Comparison of ENCODE assay signal across 19 mouse cellular contexts in genomic region chr12:76889404-76890184, GRCm38 (mm10).
DNase-seq lines count a peak whose midpoint lies in the region; ATAC-seq and TF ChIP-seq lines count a peak whose summit lies in the region.
"Had no signal": no experiment of that assay in that cellular context is flagged by ENCODE, and none has a peak within 500 bp of the region (broad histone marks: within the 10 kb centered on the region; RNA-seq: fewer than 3 reads in every experiment).

No protein-coding gene starts in this region.

- intact Hi-C loops in heart, adult 2 months (cut with DNase I): no loop called here
- intact Hi-C loops in heart, postnatal 36 days (cut with DNase I): loop anchor here (5.0 kb wide), 1 partner anchor 33 kb away; no protein-coding TSS in a partner anchor

- TF ChIP-seq EP300 in heart, adult 2 months (IDR thresholded peaks at IDR 0.05; ENCODE audit: insufficient read depth, low read depth, low read length): no peak
- no peak for TF ChIP-seq EP300 in CH12.LX (IDR thresholded peaks at IDR 0.05; ENCODE audit: low read length)

- in situ Hi-C loops in CH12.LX (cut with MboI; ENCODE audit: low pct_ligation_motif_present, low pct_unique_long_range_greater_than_20kb, low sequenced_read_pairs): no loop called here

- no peaks in the 10 kb centered on the region for H3K27me3 ChIP-seq in heart, adult 2 months (ENCODE audit: control insufficient read depth, insufficient read depth, low read length)
- H3K27me3 ChIP-seq in CH12.LX (replicated peaks): no peaks in the 10 kb centered on the region
- no peaks in the 10 kb centered on the region for H3K27me3 ChIP-seq in intestine, embryonic 15.5 days (replicated peaks)
- H3K27me3 ChIP-seq in heart, embryonic 12.5 days (replicated peaks): no peaks in the 10 kb centered on the region
- H3K27me3 ChIP-seq: forebrain, embryonic 15.5 days; heart, embryonic 15.5 days; liver, embryonic 15.5 days; midbrain, embryonic 15.5 days; neural tube, embryonic 12.5 days had no signal

- no peaks in the 10 kb centered on the region for H3K79me2 ChIP-seq in heart, adult 2 months (replicated peaks; ENCODE audit: control insufficient read depth, insufficient read depth, low read length)
- no peaks in the 10 kb centered on the region for H3K79me2 ChIP-seq in CH12.LX (replicated peaks; ENCODE audit: control insufficient read depth, extremely low read depth, insufficient read depth, poor library complexity, severe bottlenecking)

- no peaks in the 10 kb centered on the region for H3K36me3 ChIP-seq in heart, adult 2 months (ENCODE audit: control insufficient read depth, insufficient read depth, low read length)
- peaks cover 15 to 64% of the 10 kb centered on the region in 2 experiments for H3K36me3 ChIP-seq in CH12.LX (replicated peaks in 1 of 2; ENCODE audit: control insufficient read depth in 1 of 2, insufficient read depth in 1 of 2, low read length in 1 of 2)
- no peaks in the 10 kb centered on the region for H3K36me3 ChIP-seq in intestine, embryonic 15.5 days
- H3K36me3 ChIP-seq in heart, embryonic 12.5 days: peaks cover 26% of the 10 kb centered on the region
- H3K36me3 ChIP-seq: heart, embryonic 15.5 days had no signal

- H3K9me3 ChIP-seq in CH12.LX (replicated peaks; ENCODE audit: low read length): no peaks in the 10 kb centered on the region
- no peaks in the 10 kb centered on the region for H3K9me3 ChIP-seq in intestine, embryonic 15.5 days
- no peaks in the 10 kb centered on the region for H3K9me3 ChIP-seq in heart, embryonic 12.5 days (replicated peaks)
- H3K9me3 ChIP-seq: forebrain, embryonic 15.5 days; heart, embryonic 15.5 days; liver, embryonic 15.5 days; midbrain, embryonic 15.5 days; neural tube, embryonic 12.5 days had no signal

- no peak overlapping the region for H3K9ac ChIP-seq in heart, adult 2 months (ENCODE audit: low read depth, low read length)
- no peak overlapping the region for H3K9ac ChIP-seq in CH12.LX (ENCODE audit: insufficient read depth, low read depth)
- H3K9ac ChIP-seq in intestine, embryonic 15.5 days: no peak overlapping the region
- H3K9ac ChIP-seq in heart, embryonic 12.5 days: no peak overlapping the region
- H3K9ac ChIP-seq: forebrain, embryonic 15.5 days; heart, embryonic 15.5 days; hindbrain, embryonic 14.5 days; liver, embryonic 15.5 days; midbrain, embryonic 15.5 days; neural tube, embryonic 12.5 days had no signal

- DNase-seq in heart, adult 2 months: no peak
- no peak for DNase-seq in heart, postnatal 36 days
- DNase-seq in CH12.LX (ENCODE audit: extremely low read depth): peak; percentile 49
- DNase-seq in naive thymus-derived CD4-positive, alpha-beta T cell, adult 2 months (ENCODE audit: low read depth): peak; percentile 27
- no peak for DNase-seq in frontal cortex, postnatal 36 days (ENCODE audit: low spot score in 2 of 2)
- DNase-seq in frontal cortex, postnatal 10 days (ENCODE audit: low spot score in 2 of 2): no peak
- DNase-seq: cerebellum, adult 2 months; embryo, embryonic 11 days; gastrocnemius, postnatal 14 days; kidney, adult 9 months had no signal

- dilution Hi-C loops in CH12.LX (cut with MboI; ENCODE audit: extremely low pct_ligation_motif_present, extremely low pct_unique_long_range_greater_than_20kb, low sequenced_read_pairs): no loop called here

- no peak overlapping the region for H3K4me3 ChIP-seq in heart, adult 2 months
- no peak overlapping the region for H3K4me3 ChIP-seq in CH12.LX (replicated peaks in 1 of 3; ENCODE audit: low read depth in 2 of 3, low read length in 2 of 3, poor library complexity in 1 of 3)
- no peak overlapping the region for H3K4me3 ChIP-seq in intestine, embryonic 15.5 days (replicated peaks)
- no peak overlapping the region for H3K4me3 ChIP-seq in heart, embryonic 12.5 days
- H3K4me3 ChIP-seq: forebrain, embryonic 15.5 days; heart, embryonic 15.5 days; liver, embryonic 15.5 days; midbrain, embryonic 15.5 days; neural tube, embryonic 12.5 days had no signal

- 0 out of 2 replicates have a peak, but pooled peaks have one; percentile 40 for ATAC-seq in intestine, embryonic 15.5 days
- no peak for ATAC-seq in heart, embryonic 12.5 days (ENCODE audit: insufficient number of reproducible peaks, low FRiP score)
- ATAC-seq: forebrain, embryonic 15.5 days; midbrain, embryonic 15.5 days had no signal

- TF ChIP-seq POLR2A in heart, adult 2 months (IDR thresholded peaks at IDR 0.05; ENCODE audit: insufficient read depth, low read depth, low read length): no peak
- no peak for TF ChIP-seq POLR2A in CH12.LX (IDR thresholded peaks at IDR 0.05; ENCODE audit: low read depth, low read length)

- no peak overlapping the region for H3K4me2 ChIP-seq in CH12.LX (ENCODE audit: insufficient read depth, low read depth, poor library complexity, severe bottlenecking)
- no peak overlapping the region for H3K4me2 ChIP-seq in intestine, embryonic 15.5 days (replicated peaks)
- no peak overlapping the region for H3K4me2 ChIP-seq in heart, embryonic 12.5 days
- H3K4me2 ChIP-seq: forebrain, embryonic 15.5 days; heart, embryonic 15.5 days; hindbrain, embryonic 14.5 days; liver, embryonic 15.5 days; midbrain, embryonic 15.5 days; neural tube, embryonic 12.5 days had no signal

- H3K4me1 ChIP-seq in heart, adult 2 months (ENCODE audit: control insufficient read depth, insufficient read depth, low read length): peaks cover 3% of the 10 kb centered on the region
- H3K4me1 ChIP-seq in CH12.LX (ENCODE audit: control insufficient read depth in 1 of 2, insufficient read depth in 2 of 2): peaks cover 5 to 20% of the 10 kb centered on the region in 2 experiments; a peak in 3 of 4 replicates
- H3K4me1 ChIP-seq in intestine, embryonic 15.5 days (replicated peaks): no peaks in the 10 kb centered on the region
- H3K4me1 ChIP-seq in heart, embryonic 12.5 days (replicated peaks): peaks cover 22% of the 10 kb centered on the region
- H3K4me1 ChIP-seq: forebrain, embryonic 15.5 days; midbrain, embryonic 15.5 days; neural tube, embryonic 12.5 days had no signal

- 94% methylated on average over 11 of the region's 11 CpGs for WGBS in heart, adult 2 months
- 90% methylated on average over 11 of the region's 11 CpGs for WGBS in intestine, embryonic 15.5 days
- WGBS in heart, embryonic 12.5 days: 86% methylated on average over 11 of the region's 11 CpGs

- TF ChIP-seq CTCF in heart, adult 2 months (IDR thresholded peaks at IDR 0.05): peak; percentile 33
- TF ChIP-seq CTCF in CH12.LX (conservative IDR thresholded peaks at IDR 0.05 in 1 of 2, IDR thresholded peaks at IDR 0.05 in 1 of 2; ENCODE audit: low read depth in 2 of 2, low read length in 2 of 2): no peak

- no peak for TF ChIP-seq RAD21 in CH12.LX (IDR thresholded peaks at IDR 0.05; ENCODE audit: low read depth, low read length)

- H3K27ac ChIP-seq in heart, adult 2 months: no peak overlapping the region
- no peak overlapping the region for H3K27ac ChIP-seq in CH12.LX (ENCODE audit: insufficient read depth, low read depth)
- no peak overlapping the region for H3K27ac ChIP-seq in intestine, embryonic 15.5 days
- no peak overlapping the region for H3K27ac ChIP-seq in heart, embryonic 12.5 days (ENCODE audit: poor library complexity, severe bottlenecking)
- H3K27ac ChIP-seq: forebrain, embryonic 15.5 days; heart, embryonic 15.5 days; hindbrain, embryonic 14.5 days; liver, embryonic 15.5 days; macrophage; midbrain, embryonic 15.5 days; neural tube, embryonic 12.5 days had no signal

TF ChIP-seq in CH12.LX, 34 proteins besides CTCF, POLR2A, EP300 and RAD21:
- no peak for TF ChIP-seq CHD2 (IDR thresholded peaks at IDR 0.05; ENCODE audit: low read length)
- TF ChIP-seq NELFE (IDR thresholded peaks at IDR 0.05; ENCODE audit: low read depth, low read length): no peak
- no peak for TF ChIP-seq ZNF384 (IDR thresholded peaks at IDR 0.05; ENCODE audit: low read depth, low read length)

Comparison
In these comparisons a context has a peak if more than half of its experiments do, and no peak if none do; other contexts are left out.
1. DNase-seq: peak in CH12.LX (single experiment) and naive thymus-derived CD4-positive, alpha-beta T cell, adult 2 months (single experiment); none in heart, adult 2 months (0 of 2), heart, postnatal 36 days (0 of 2), frontal cortex, postnatal 36 days (0 of 2) and frontal cortex, postnatal 10 days (0 of 2).